Mouse (Mus musculus): Measurements from ENCODE around the gene Galk2.

DNA sequence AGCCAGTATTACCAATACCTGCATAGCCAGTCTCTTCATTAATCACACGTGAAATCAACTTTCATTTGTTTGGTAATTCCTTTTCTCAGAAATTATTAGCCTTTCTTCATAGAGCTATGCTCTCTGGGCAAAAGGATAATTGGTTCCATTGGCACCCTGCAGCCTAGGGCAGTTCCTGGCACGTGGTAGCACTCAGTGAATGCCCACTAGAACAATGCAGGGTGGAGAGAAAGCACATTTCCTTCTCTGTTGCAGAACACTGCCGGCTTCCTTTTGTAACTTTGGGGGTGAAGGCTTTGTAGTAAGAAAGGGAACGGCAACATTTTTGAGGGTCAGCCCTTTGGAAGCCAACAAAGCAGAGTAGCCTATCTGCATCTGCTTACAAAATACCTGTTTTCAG lies 32.7 kb upstream of the Galk2 start:
- TF ChIP-seq POLR2A (IDR thresholded peaks at IDR 0.05; ENCODE audit: insufficient read depth, low read depth, low read length) (no peak), EP300 (IDR thresholded peaks at IDR 0.05; ENCODE audit: insufficient read depth, low read depth, low read length) (no peak), CTCF (IDR thresholded peaks at IDR 0.05) (no peak)

Data from heart, adult 2 months (tissue).